Mouse (Mus musculus): ENCODE measurements around the gene BC048562. TPM values are rescaled to one million over a fixed set of nuclear protein-coding genes. Genes with fewer than 3 reads are reported as not detected.

BC048562 gene
- not detected in 2 replicates for polyA plus RNA-seq (2015; fragmentation: Nextera tagmentation; extraction: Ambion mirVana)

DNA sequence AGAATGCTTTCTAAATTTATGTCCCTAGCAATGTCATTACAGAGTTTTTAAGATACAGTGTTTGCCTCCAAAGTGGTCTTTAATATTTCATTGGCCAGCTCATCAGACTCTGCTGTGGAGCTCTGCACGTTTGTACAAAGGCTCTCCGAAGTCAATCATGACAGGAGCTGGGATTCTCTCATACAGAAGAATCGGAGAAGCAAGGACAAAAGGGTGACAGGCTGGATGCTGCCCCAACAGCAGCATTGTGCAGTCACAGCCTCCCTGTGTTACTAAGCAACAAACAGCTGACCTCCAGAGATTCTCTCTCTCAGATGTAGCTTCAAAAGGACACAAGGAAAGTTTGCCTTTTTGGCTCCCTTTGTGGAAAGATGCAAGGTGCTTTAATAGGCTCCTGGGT is at the start of gene BC048562:
TSS of gene BC048562 (plus strand) at position 301 of the 400 bp plus-strand sequence.
- Histone ChIP-seq H3K4me3 (replicated peaks; ENCODE audit: low read depth, low read length) (no peak within 1 kb of the TSS), H3K36me3 (ENCODE audit: insufficient read depth, low read length) (no peaks in the 10 kb centered on the region), H3K9me3 (replicated peaks; ENCODE audit: low read length) (no peaks in the 10 kb centered on the region), H3K27me3 (ENCODE audit: insufficient read depth, low read length) (no peaks in the 10 kb centered on the region), H3K4me2 (ENCODE audit: low read length) (no peak within 1 kb of the TSS), H3K27ac (no peak within 1 kb of the TSS), H3K4me1 (replicated peaks; ENCODE audit: insufficient read depth, low read length) (no peaks in the 10 kb centered on the region), H3K9ac (ENCODE audit: low read depth, low read length) (no peak within 1 kb of the TSS)
- DNase-seq (ENCODE audit: low spot score) (no peak), ATAC-seq (replicated peaks; ENCODE audit: low FRiP score, low read depth) (no peak)
- WGBS = 74% methylated on average over 3 of the region's 3 CpGs
- TF ChIP-seq CTCF (IDR thresholded peaks at IDR 0.05; ENCODE audit: low read depth) = no peak

DNA sequence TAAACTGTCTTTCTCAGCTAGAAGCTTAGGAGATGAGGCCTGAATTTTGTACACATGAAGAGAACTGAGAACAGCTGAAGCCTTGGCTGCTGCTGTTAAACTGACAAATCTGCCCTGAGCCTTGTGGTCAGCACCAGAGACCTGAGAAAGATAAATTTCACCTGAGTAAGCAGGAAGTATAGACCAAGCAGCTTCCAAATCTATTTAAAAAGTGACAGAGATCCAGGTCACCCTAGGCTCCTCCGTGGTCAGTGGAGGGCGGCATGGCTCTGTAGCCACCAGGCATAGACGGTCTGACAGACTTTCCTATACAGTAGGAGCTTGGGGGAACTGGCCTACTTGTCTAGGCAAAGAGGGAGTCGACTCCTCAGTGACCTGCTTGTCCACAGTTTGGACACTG is 49.5 kb upstream of the BC048562 start:
- H3K9ac ChIP-seq (ENCODE audit: low read depth, low read length) = no peak overlapping the region
- WGBS = 74% methylated on average over 4 of the region's 4 CpGs
- no peak for TF ChIP-seq CTCF (IDR thresholded peaks at IDR 0.05; ENCODE audit: low read depth)

GRCm38 (mm10) chr9:108388601-108389000 is 47.7 kb upstream of the BC048562 start:
- no peak for ATAC-seq (replicated peaks; ENCODE audit: low FRiP score, low read depth)
- Histone ChIP-seq H3K36me3 (ENCODE audit: insufficient read depth, low read length) (peaks cover 75% of the 10 kb centered on the region), H3K4me3 (replicated peaks; ENCODE audit: low read depth, low read length) (no peak overlapping the region), H3K9ac (ENCODE audit: low read depth, low read length) (no peak overlapping the region), H3K27ac (no peak overlapping the region), H3K4me2 (ENCODE audit: low read length) (no peak overlapping the region), H3K9me3 (replicated peaks; ENCODE audit: low read length) (no peaks in the 10 kb centered on the region), H3K4me1 (replicated peaks; ENCODE audit: insufficient read depth, low read length) (no peaks in the 10 kb centered on the region), H3K27me3 (ENCODE audit: insufficient read depth, low read length) (no peaks in the 10 kb centered on the region)
- no peak for TF ChIP-seq CTCF (IDR thresholded peaks at IDR 0.05; ENCODE audit: low read depth)
- 72% methylated on average over 10 of the region's 10 CpGs for WGBS
- DNase-seq (ENCODE audit: low spot score) = no peak

More for the DNA sequence above, 49.5 kb upstream of the BC048562 start:
- no peak overlapping the region for H3K27ac ChIP-seq
- H3K9me3 ChIP-seq (replicated peaks; ENCODE audit: low read length) = no peaks in the 10 kb centered on the region
- H3K4me1 ChIP-seq (replicated peaks; ENCODE audit: insufficient read depth, low read length) = no peaks in the 10 kb centered on the region
- H3K4me3 ChIP-seq (replicated peaks; ENCODE audit: low read depth, low read length) = no peak overlapping the region
- DNase-seq (ENCODE audit: low spot score) = no peak
- H3K4me2 ChIP-seq (ENCODE audit: low read length) = no peak overlapping the region
- no peaks in the 10 kb centered on the region for H3K27me3 ChIP-seq (ENCODE audit: insufficient read depth, low read length)
- peaks cover 76% of the 10 kb centered on the region for H3K36me3 ChIP-seq (ENCODE audit: insufficient read depth, low read length)
- ATAC-seq (replicated peaks; ENCODE audit: low FRiP score, low read depth) = no peak

- peaks cover 69% of the 10 kb centered on the region for H3K36me3 ChIP-seq (ENCODE audit: insufficient read depth, low read length)
Measured at GRCm38 (mm10) chr9:108389220-108389619, 47.1 kb upstream of the BC048562 start.

GRCm38 (mm10) chr9:108392676-108393075 is 43.6 kb upstream of the BC048562 start, which contains the start of gene 1700102P08Rik:
Gene 1700102P08Rik, plus strand, starts transcription at chr9:108392805.
- WGBS = 74% methylated on average over 18 of the region's 18 CpGs
- no peaks in the 10 kb centered on the region for H3K9me3 ChIP-seq (replicated peaks; ENCODE audit: low read length)
- TF ChIP-seq CTCF (IDR thresholded peaks at IDR 0.05; ENCODE audit: low read depth) = no peak
- DNase-seq (ENCODE audit: low spot score) (no peak), ATAC-seq (replicated peaks; ENCODE audit: low FRiP score, low read depth) (peak; percentile 36)
- H3K27ac ChIP-seq = no peak within 1 kb of the TSS
- H3K4me2 ChIP-seq (ENCODE audit: low read length) = no peak within 1 kb of the TSS
- H3K9ac ChIP-seq (ENCODE audit: low read depth, low read length) = no peak within 1 kb of the TSS
- peaks cover 40% of the 10 kb centered on the region for H3K36me3 ChIP-seq (ENCODE audit: insufficient read depth, low read length)
- H3K4me3 ChIP-seq (replicated peaks; ENCODE audit: low read depth, low read length) = no peak within 1 kb of the TSS
- H3K4me1 ChIP-seq (replicated peaks; ENCODE audit: insufficient read depth, low read length) = no peaks in the 10 kb centered on the region
- H3K27me3 ChIP-seq (ENCODE audit: insufficient read depth, low read length) = no peaks in the 10 kb centered on the region

More at GRCm38 (mm10) chr9:108389220-108389619, 47.1 kb upstream of the BC048562 start:
- H3K27ac ChIP-seq = no peak overlapping the region
- ATAC-seq (replicated peaks; ENCODE audit: low FRiP score, low read depth) = no peak
- no peaks in the 10 kb centered on the region for H3K4me1 ChIP-seq (replicated peaks; ENCODE audit: insufficient read depth, low read length)
- H3K9me3 ChIP-seq (replicated peaks; ENCODE audit: low read length) = no peaks in the 10 kb centered on the region
- no peaks in the 10 kb centered on the region for H3K27me3 ChIP-seq (ENCODE audit: insufficient read depth, low read length)
- no peak overlapping the region for H3K4me3 ChIP-seq (replicated peaks; ENCODE audit: low read depth, low read length)
- DNase-seq (ENCODE audit: low spot score) = no peak
- no peak overlapping the region for H3K9ac ChIP-seq (ENCODE audit: low read depth, low read length)
- TF ChIP-seq CTCF (IDR thresholded peaks at IDR 0.05; ENCODE audit: low read depth) = no peak
- no peak overlapping the region for H3K4me2 ChIP-seq (ENCODE audit: low read length)
- WGBS = 77% methylated on average over 6 of the region's 6 CpGs

DNA sequence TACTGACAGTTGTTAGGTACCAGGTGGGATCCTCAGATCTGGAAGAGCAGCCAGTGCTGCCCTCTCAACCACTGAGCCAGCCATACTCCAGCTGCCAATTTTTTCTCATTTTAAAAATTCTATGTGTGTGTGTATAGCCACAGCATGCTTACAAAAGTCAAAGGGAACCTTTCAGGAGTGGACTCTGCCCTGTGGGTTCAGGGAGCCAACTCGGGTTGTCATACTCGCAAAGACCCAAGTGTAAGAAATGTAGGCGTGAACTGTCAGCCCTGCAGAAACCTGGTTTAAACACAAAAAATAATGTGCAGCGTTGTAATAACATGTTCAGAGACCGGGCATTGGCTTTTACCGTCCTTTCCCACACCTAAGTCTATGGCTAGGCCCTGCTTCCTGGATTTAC is 42.1 kb upstream of the BC048562 start:
- Histone ChIP-seq H3K27ac (no peak overlapping the region), H3K9me3 (replicated peaks; ENCODE audit: low read length) (no peaks in the 10 kb centered on the region), H3K4me1 (replicated peaks; ENCODE audit: insufficient read depth, low read length) (no peaks in the 10 kb centered on the region), H3K4me3 (replicated peaks; ENCODE audit: low read depth, low read length) (no peak overlapping the region), H3K36me3 (ENCODE audit: insufficient read depth, low read length) (peaks cover 29% of the 10 kb centered on the region), H3K27me3 (ENCODE audit: insufficient read depth, low read length) (no peaks in the 10 kb centered on the region), H3K4me2 (ENCODE audit: low read length) (no peak overlapping the region), H3K9ac (ENCODE audit: low read depth, low read length) (no peak overlapping the region)
- 92% methylated on average over 6 of the region's 6 CpGs for WGBS
- no peak for DNase-seq (ENCODE audit: low spot score)
- no peak for ATAC-seq (replicated peaks; ENCODE audit: low FRiP score, low read depth)
- TF ChIP-seq CTCF (IDR thresholded peaks at IDR 0.05; ENCODE audit: low read depth) = no peak

- DNase-seq (ENCODE audit: low spot score) (no peak), ATAC-seq (replicated peaks; ENCODE audit: low FRiP score, low read depth) (no peak)
- no peaks in the 10 kb centered on the region for H3K27me3 ChIP-seq (ENCODE audit: insufficient read depth, low read length)
- WGBS = 90% methylated on average over 1 of the region's 1 CpGs
- no peaks in the 10 kb centered on the region for H3K9me3 ChIP-seq (replicated peaks; ENCODE audit: low read length)
- H3K27ac ChIP-seq = no peak overlapping the region
- no peak for TF ChIP-seq CTCF (IDR thresholded peaks at IDR 0.05; ENCODE audit: low read depth)
- no peaks in the 10 kb centered on the region for H3K4me1 ChIP-seq (replicated peaks; ENCODE audit: insufficient read depth, low read length)
- no peak overlapping the region for H3K4me3 ChIP-seq (replicated peaks; ENCODE audit: low read depth, low read length)
- H3K9ac ChIP-seq (ENCODE audit: low read depth, low read length) = no peak overlapping the region
- H3K4me2 ChIP-seq (ENCODE audit: low read length) = no peak overlapping the region
- H3K36me3 ChIP-seq (ENCODE audit: insufficient read depth, low read length) = peaks cover 24% of the 10 kb centered on the region
Measured at GRCm38 (mm10) chr9:108395427-108395826, 40.9 kb upstream of the BC048562 start.

Data from kidney, postnatal 0 days (tissue).